Mouse (Mus musculus): Measurements from ENCODE around the gene Gtf2h1. TPM values are rescaled to one million over a fixed set of nuclear protein-coding genes. Genes with fewer than 3 reads are reported as not detected.
"Not testable (repeated sequence)": the region's sequence is repeated elsewhere in the genome, so short reads cannot be mapped to it uniquely, and the experiment has no call there.

Gene Gtf2h1
- total and polyA plus RNA-seq, 2 experiments, result 6.7 to 33.2 TPM

DNA sequence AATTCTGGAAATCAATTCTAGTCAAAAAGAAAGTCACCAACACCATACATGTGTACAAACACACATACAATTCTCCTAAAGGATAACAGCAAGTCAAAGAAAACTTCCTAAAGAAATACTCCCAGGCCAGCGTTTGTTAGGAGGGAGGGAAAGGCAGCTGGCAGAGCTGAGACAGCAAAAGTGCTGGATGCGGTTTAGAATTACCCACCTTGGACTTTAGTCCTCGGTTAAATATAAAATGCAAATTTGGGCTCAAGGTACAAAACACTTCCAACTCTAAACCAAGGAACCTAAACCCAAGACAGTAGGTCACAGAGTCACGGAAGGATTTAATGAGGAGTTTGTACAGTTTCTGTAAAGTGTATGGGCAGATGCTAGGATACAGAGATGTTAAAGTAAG, 2.0 kb upstream of the Gtf2h1 start:
- WGBS, result 28% methylated on average over 4 of the region's 4 CpGs
- Histone ChIP-seq H3K4me3 (ENCODE audit: insufficient read depth, low read depth, low read length) (no peak overlapping the region), H3K27me3 (ENCODE audit: control insufficient read depth, insufficient read depth, low read length) (no peaks in the 10 kb centered on the region), H3K9ac (ENCODE audit: low read depth, low read length) (no peak overlapping the region), H3K27ac (replicated peaks; ENCODE audit: insufficient read depth, low read depth, low read length) (no peak overlapping the region), H3K36me3 (ENCODE audit: control insufficient read depth, insufficient read depth, low read length) (peaks cover 6% of the 10 kb centered on the region; the same call in 1 of the 2 replicates), H3K79me2 (ENCODE audit: control insufficient read depth, insufficient read depth, low read length) (peaks cover 16% of the 10 kb centered on the region), H3K4me1 (ENCODE audit: control insufficient read depth, insufficient read depth, low read length) (peaks cover 9% of the 10 kb centered on the region; the same call in 1 of the 2 replicates)
- TF ChIP-seq CTCF (IDR thresholded peaks at IDR 0.05; ENCODE audit: low read depth, low read length) (no peak), POLR2A (IDR thresholded peaks at IDR 0.05; ENCODE audit: extremely low read depth, insufficient read depth, low read length) (no peak)
- DNase-seq (ENCODE audit: extremely low read depth, low read depth, low spot score), result peak; percentile 24

DNA sequence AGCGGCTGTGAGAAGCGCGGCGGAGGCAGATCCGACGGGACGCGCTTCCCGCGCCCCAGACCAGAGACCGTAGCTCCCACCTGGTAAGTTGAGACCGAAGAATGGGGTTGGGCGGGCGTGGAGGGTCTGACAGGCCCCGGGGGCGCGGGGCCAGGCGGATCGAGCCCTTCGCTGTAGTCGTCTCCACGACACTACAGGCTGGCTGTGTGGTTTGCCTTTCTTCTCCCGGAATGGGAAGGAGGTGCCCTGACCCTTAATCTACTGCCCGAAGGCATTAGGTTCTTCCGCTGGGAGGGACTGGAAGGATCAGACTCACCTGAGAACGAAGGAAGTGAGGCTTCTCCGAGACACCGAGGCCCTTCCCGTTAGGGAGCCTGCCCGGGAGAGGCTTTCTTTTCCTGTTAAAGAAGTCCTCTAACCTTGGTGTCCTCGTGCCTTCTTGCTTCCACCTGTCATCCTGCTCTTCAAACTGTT, 340 bp downstream of the Gtf2h1 start:
- peaks cover 9% of the 10 kb centered on the region; the same call in 1 of the 2 replicates for H3K4me1 ChIP-seq (ENCODE audit: control insufficient read depth, insufficient read depth, low read length)
- peak overlapping the region; percentile 91 for H3K4me3 ChIP-seq (ENCODE audit: insufficient read depth, low read depth, low read length)
- TF ChIP-seq CTCF (IDR thresholded peaks at IDR 0.05; ENCODE audit: low read depth, low read length) (no peak), POLR2A (IDR thresholded peaks at IDR 0.05; ENCODE audit: extremely low read depth, insufficient read depth, low read length) (no peak)
- peak; percentile 29 for DNase-seq (ENCODE audit: extremely low read depth, low read depth, low spot score)
- H3K79me2 ChIP-seq (ENCODE audit: control insufficient read depth, insufficient read depth, low read length), result peaks cover 16% of the 10 kb centered on the region
- no peaks in the 10 kb centered on the region for H3K27me3 ChIP-seq (ENCODE audit: control insufficient read depth, insufficient read depth, low read length)
- WGBS, result under 1% methylated on average over 31 of the region's 31 CpGs
- H3K27ac ChIP-seq (replicated peaks; ENCODE audit: insufficient read depth, low read depth, low read length), result peak overlapping the region; percentile 56
- H3K36me3 ChIP-seq (ENCODE audit: control insufficient read depth, insufficient read depth, low read length), result peaks cover 6% of the 10 kb centered on the region; the same call in 1 of the 2 replicates
- peak overlapping the region; percentile 94 for H3K9ac ChIP-seq (ENCODE audit: low read depth, low read length)

DNA sequence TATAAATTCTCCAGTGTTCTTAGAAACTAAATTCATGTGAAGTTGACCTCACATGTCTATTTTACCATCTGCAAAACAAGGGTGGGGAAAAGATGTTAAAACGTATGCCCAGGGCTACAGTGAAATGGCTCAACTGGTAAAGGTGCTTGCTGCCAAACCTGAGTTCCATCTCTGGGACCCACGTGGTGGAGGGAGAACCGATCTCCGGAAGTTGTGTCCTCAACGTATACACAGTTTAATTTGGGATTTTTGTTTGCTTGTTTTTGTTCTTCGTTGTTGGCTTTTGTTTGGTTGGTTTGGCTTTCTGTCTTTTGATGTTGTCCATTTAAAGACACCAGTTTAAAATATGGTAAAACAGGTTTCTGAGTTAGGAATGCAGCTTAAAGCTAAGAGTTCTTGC, 876 bp downstream of the Gtf2h1 start:
- Histone ChIP-seq H3K27me3 (ENCODE audit: control insufficient read depth, insufficient read depth, low read length) (no peaks in the 10 kb centered on the region), H3K79me2 (ENCODE audit: control insufficient read depth, insufficient read depth, low read length) (peaks cover 16% of the 10 kb centered on the region), H3K4me1 (ENCODE audit: control insufficient read depth, insufficient read depth, low read length) (peaks cover 9% of the 10 kb centered on the region; the same call in 1 of the 2 replicates), H3K36me3 (ENCODE audit: control insufficient read depth, insufficient read depth, low read length) (peaks cover 9% of the 10 kb centered on the region), H3K27ac (replicated peaks; ENCODE audit: insufficient read depth, low read depth, low read length) (no peak overlapping the region), H3K4me3 (ENCODE audit: insufficient read depth, low read depth, low read length) (peak overlapping the region; percentile 48), H3K9ac (ENCODE audit: low read depth, low read length) (peak overlapping the region; percentile 42; the same call in 1 of the 2 replicates)
- 22% methylated on average over 6 of the region's 6 CpGs for WGBS
- no peak for DNase-seq (ENCODE audit: extremely low read depth, low read depth, low spot score)
- no peak for TF ChIP-seq CTCF (IDR thresholded peaks at IDR 0.05; ENCODE audit: low read depth, low read length)

DNA sequence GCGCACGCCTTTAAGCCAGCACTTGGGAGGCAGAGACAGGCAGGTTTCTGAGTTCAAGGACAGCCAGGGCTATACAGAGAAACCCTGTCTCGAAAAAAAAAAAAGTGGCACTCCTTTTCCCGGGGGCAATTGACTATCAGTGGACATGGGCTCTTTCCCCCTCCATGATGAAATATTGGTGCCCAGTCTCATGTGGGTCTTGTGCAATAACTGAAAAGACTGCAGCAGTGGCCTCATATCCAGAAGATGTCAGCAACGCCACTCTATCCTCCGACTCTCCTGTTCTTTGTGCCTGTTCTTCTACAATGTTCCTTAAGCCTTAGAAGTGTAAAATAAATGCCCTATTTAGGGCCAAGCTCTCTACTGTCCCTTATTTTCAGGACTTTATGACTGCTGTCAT, 14.4 kb downstream of the Gtf2h1 start:
- H3K36me3 ChIP-seq (ENCODE audit: control insufficient read depth, insufficient read depth, low read length), result peaks cover 57% of the 10 kb centered on the region
- H3K27ac ChIP-seq (replicated peaks; ENCODE audit: insufficient read depth, low read depth, low read length), result no peak overlapping the region
- DNase-seq (ENCODE audit: extremely low read depth, low read depth, low spot score), result no peak
- no peaks in the 10 kb centered on the region; the same call in 1 of the 2 replicates for H3K79me2 ChIP-seq (ENCODE audit: control insufficient read depth, insufficient read depth, low read length)
- H3K4me1 ChIP-seq (ENCODE audit: control insufficient read depth, insufficient read depth, low read length), result no peaks in the 10 kb centered on the region
- 82% methylated on average over 6 of the region's 6 CpGs for WGBS
- H3K4me3 ChIP-seq (ENCODE audit: insufficient read depth, low read depth, low read length), result no peak overlapping the region
- H3K27me3 ChIP-seq (ENCODE audit: control insufficient read depth, insufficient read depth, low read length), result no peaks in the 10 kb centered on the region
- no peak overlapping the region for H3K9ac ChIP-seq (ENCODE audit: low read depth, low read length)
- TF ChIP-seq POLR2A (IDR thresholded peaks at IDR 0.05; ENCODE audit: extremely low read depth, insufficient read depth, low read length) (no peak), CTCF (IDR thresholded peaks at IDR 0.05; ENCODE audit: low read depth, low read length) (no peak)

DNA sequence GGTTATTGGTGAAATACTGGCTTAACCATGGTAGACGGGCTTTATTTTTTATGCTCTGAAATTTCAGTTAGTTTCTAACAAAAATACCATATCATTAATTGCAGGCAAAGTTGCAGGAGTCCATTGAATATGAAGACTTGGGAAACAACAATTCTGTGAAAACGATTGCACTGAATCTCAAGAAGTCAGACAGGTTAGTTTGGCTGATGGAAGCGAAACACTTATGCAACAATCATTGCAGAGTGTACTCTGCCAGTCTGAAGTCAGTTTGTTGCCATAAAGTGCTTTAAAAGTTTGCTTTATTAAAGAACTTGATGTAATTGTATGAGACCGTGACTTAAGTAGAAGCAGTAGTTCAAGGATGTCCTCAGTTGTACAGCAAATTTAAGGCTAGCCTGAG, 18.1 kb downstream of the Gtf2h1 start:
- Histone ChIP-seq H3K4me3 (ENCODE audit: insufficient read depth, low read depth, low read length) (no peak overlapping the region), H3K27ac (replicated peaks; ENCODE audit: insufficient read depth, low read depth, low read length) (no peak overlapping the region), H3K4me1 (ENCODE audit: control insufficient read depth, insufficient read depth, low read length) (no peaks in the 10 kb centered on the region), H3K79me2 (ENCODE audit: control insufficient read depth, insufficient read depth, low read length) (no peaks in the 10 kb centered on the region), H3K27me3 (ENCODE audit: control insufficient read depth, insufficient read depth, low read length) (no peaks in the 10 kb centered on the region), H3K9ac (ENCODE audit: low read depth, low read length) (no peak overlapping the region), H3K36me3 (ENCODE audit: control insufficient read depth, insufficient read depth, low read length) (peaks cover 61% of the 10 kb centered on the region)
- DNase-seq (ENCODE audit: extremely low read depth, low read depth, low spot score), result peak; percentile 59
- WGBS, result 90% methylated on average over 4 of the region's 4 CpGs
- TF ChIP-seq CTCF (IDR thresholded peaks at IDR 0.05; ENCODE audit: low read depth, low read length) (no peak), POLR2A (IDR thresholded peaks at IDR 0.05; ENCODE audit: extremely low read depth, insufficient read depth, low read length) (no peak)

DNA sequence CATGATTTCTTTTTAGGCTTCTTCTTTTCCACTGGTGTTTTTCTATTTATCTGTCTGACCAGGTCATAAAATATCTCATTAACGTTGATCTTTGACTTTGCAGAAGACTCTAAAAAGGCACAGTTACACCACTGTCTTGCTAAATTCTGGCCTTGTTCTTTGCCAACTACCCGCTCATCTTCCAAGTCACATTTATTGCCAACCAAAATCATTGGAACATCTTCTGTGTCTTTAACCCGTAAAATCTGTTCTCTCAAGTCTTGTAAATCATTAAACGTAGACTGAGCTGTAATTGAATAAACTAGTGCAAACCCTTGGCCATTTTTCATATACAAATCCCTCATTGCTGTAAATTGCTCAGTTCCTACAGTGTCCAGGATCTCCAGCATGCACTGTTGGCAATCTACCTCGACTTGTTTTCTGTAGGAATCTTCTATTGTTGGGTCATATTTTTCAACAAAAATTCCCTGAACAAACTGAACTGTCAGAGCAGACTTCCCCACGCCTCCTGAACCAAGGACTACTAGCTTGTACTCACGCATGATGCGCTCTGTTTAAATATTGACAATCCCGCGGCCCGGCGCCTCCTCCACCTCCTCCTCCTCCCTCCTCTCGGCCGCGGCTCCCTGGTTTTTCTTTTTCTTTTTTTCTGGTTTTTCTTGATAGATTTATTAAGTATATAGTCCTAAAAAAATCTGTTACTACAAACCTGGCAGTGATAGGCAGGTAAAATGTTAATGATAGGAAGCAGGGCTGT, 25.2 kb downstream of the Gtf2h1 start:
- H3K27ac ChIP-seq (replicated peaks; ENCODE audit: insufficient read depth, low read depth, low read length), result peak overlapping the region; percentile 62
- H3K79me2 ChIP-seq (ENCODE audit: control insufficient read depth, insufficient read depth, low read length); H3K4me3 ChIP-seq (ENCODE audit: insufficient read depth, low read depth, low read length); H3K4me1 ChIP-seq (ENCODE audit: control insufficient read depth, insufficient read depth, low read length); H3K27me3 ChIP-seq (ENCODE audit: control insufficient read depth, insufficient read depth, low read length): not testable (repeated sequence)
- H3K9ac ChIP-seq (ENCODE audit: low read depth, low read length), result peak overlapping the region; percentile 35; the same call in 1 of the 2 replicates
- peaks cover 46% of the 10 kb centered on the region for H3K36me3 ChIP-seq (ENCODE audit: control insufficient read depth, insufficient read depth, low read length)
- WGBS, result 24% methylated on average over 15 of the region's 15 CpGs
- peak; percentile 84 for DNase-seq (ENCODE audit: extremely low read depth, low read depth, low spot score)

Data from liver, adult 2 months (tissue).